Mouse (Mus musculus) kidney, adult 2 months (tissue): ENCODE measurements at regions not wholly inside any gene's neighbourhood (a gene's known extent, or its start where the extent isn't known, plus 50 kb on each side); places are given as distances from the start of the nearest gene placed in this dataset.

Source experiments
- DNase-seq: peaks from one replicate; pipeline ENCODE4 v3.0.0; 2021
- H3K27ac ChIP-seq: fragments of 200-500 bp; 2 replicates; pipeline ENCODE4 v1.5.1; 2012; ENCODE audit warnings: low read depth, low read length, control low read depth, inconsistent platforms; ENCODE audit not compliant: insufficient read depth
- H3K27me3 ChIP-seq: fragments of 200-500 bp; replicated peaks from 2 replicates; pipeline ENCODE4 v1.6.1; 2012; ENCODE audit warnings: mild to moderate bottlenecking, moderate library complexity, low read length, inconsistent platforms; ENCODE audit not compliant: control insufficient read depth, insufficient read depth
- H3K36me3 ChIP-seq: fragments of 200-500 bp; 2 replicates; pipeline ENCODE4 v1.6.1; 2012; ENCODE audit warnings: mild to moderate bottlenecking, moderate library complexity, low read length, inconsistent platforms; ENCODE audit not compliant: control insufficient read depth, insufficient read depth
- H3K4me1 ChIP-seq: fragments of 200-500 bp; 2 replicates; pipeline ENCODE4 v1.6.1; 2011; ENCODE audit warnings: low read length; ENCODE audit not compliant: control insufficient read depth, insufficient read depth
- H3K4me3 ChIP-seq: fragments of 200-500 bp; 2 replicates; pipeline ENCODE4 v1.5.1; 2011; ENCODE audit warnings: mild to moderate bottlenecking, low read depth, low read length, control low read depth; ENCODE audit not compliant: insufficient read depth
- CTCF ChIP-seq: fragments of 200-500 bp; conservative IDR thresholded peaks from 2 replicates; pipeline ENCODE4 v1.5.1; 2011; ENCODE audit warnings: low read depth, mild to moderate bottlenecking, control low read depth, low read length, moderate library complexity, mixed read lengths; ENCODE audit not compliant: insufficient read depth, insufficient read length
- POLR2A ChIP-seq: fragments of 200-500 bp; IDR thresholded peaks from one replicate; pipeline ENCODE4 v1.6.1; 2011; ENCODE audit warnings: low read depth, low read length, control low read depth
- WGBS: fragments of 180-500 bp; shearing (Covaris S2); methylation state at CpG from one replicate; pipeline ENCODE4 v1.1.7; 2018; 5-methylcytosine and 5-hydroxymethylcytosine counted together

DNA sequence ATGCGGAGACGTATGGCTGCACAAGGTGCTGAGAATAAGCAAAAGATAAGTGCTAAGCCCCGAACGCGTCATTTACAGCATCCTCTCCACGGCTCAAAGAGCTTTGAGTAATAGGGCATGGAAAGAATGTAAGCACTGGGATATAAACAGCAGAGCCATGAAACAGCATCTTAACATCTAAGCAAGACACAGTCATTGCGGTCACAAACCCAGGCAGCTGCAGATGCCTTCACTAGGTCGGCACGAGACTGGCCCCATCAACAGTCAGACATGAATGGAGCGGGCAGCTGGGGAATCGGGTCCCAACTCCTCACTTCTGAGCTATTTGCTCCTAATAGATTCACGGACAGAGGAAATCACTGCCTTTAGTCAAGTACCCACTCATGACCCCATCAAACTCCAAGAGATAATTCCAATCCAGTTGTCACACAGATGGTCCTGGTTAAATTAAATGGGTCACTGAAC lies 126.4 kb upstream of the Prr30 start:
- WGBS, result 18% methylated on average over 12 of the region's 12 CpGs
- Histone ChIP-seq H3K4me3 (no peak overlapping the region), H3K27me3 (no peaks in the 10 kb centered on the region), H3K36me3 (no peaks in the 10 kb centered on the region), H3K27ac (no peak overlapping the region), H3K4me1 (no peaks in the 10 kb centered on the region)
- DNase-seq, result no peak
- TF ChIP-seq POLR2A (no peak), CTCF (no peak)

DNA sequence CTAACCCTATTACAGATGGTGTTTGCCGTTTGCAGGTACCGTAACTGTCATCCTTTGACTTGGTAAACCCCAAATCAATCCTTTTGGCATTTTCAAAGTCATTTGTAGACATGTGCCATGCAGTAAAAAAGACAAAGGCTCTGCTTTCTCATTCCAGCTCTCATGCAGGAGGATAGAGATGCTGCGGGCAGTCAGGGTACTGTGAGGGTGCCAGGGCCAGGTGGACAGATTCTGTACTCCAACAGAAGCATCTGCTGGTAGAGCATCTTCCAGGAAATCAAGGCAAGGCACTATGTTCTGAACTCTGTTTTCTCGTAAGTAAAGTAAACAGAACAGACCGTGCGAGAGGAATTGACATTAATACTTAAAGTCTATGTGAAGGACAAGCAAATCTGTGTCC lies 123.2 kb upstream of the Prr30 start:
- no peak overlapping the region for H3K27ac ChIP-seq
- no peaks in the 10 kb centered on the region for H3K4me1 ChIP-seq
- no peaks in the 10 kb centered on the region for H3K36me3 ChIP-seq
- no peak overlapping the region for H3K4me3 ChIP-seq
- no peak for TF ChIP-seq POLR2A
- no peak for TF ChIP-seq CTCF
- H3K27me3 ChIP-seq, result no peaks in the 10 kb centered on the region
- no peak for DNase-seq
- WGBS, result 89% methylated on average over 6 of the region's 6 CpGs

DNA sequence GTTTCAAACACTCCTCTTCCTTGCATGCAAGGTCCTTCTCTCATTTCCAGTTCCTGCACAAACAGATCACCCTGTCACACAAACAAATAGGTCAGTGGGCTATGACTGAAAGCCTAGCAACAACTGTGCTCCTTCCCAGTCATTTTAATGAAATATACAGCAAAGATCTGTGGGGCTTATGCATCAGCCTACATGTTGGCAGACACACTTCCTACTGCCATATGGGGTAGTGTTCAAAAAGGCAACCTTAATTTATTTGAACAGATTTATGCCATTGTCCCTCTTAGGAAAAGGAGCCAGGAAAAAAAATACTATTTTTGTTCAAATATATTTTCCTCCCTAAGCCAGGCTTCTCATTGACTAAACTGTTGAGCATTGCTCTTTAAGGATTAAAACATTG lies 107.8 kb upstream of the Prr30 start:
- Histone ChIP-seq H3K36me3 (no peaks in the 10 kb centered on the region), H3K4me1 (no peaks in the 10 kb centered on the region), H3K27me3 (no peaks in the 10 kb centered on the region), H3K4me3 (no peak overlapping the region), H3K27ac (no peak overlapping the region)
- no peak for DNase-seq
- TF ChIP-seq CTCF (no peak), POLR2A (no peak)

DNA sequence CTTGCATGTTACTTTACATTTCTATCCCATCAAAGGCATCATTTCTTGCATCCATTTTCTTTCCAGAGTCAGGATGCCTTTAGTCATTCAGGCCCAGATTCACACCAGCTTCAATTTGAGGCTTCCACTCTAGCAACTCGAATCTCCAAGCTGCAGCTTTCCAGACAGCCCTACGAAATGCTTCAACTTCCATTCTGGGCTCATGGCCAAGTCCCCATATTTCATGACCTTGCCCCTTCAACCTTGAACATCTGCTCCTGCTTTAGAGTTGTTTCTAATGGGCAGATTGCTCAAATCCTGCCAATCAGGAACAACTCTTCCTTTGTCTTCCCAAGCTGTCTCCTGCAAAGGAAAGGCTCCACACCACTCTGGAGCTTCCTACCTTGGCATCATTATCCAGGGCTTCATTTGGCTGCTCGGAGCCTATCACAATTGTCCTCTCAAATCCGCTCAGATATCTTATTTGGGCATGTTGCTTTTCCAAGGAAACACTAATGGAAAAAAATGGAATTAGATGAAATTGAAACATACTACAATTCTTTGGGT lies 104.4 kb upstream of the Prr30 start:
- DNase-seq, result peak; percentile 11
- whole genome bisulfite sequencing, result 50% methylated on average over 4 of the region's 4 CpGs
- Histone ChIP-seq H3K36me3 (no peaks in the 10 kb centered on the region), H3K27ac (no peak overlapping the region), H3K4me3 (no peak overlapping the region), H3K4me1 (no peaks in the 10 kb centered on the region), H3K27me3 (no peaks in the 10 kb centered on the region)
- TF ChIP-seq CTCF, result no peak
- TF ChIP-seq POLR2A, result no peak

DNA sequence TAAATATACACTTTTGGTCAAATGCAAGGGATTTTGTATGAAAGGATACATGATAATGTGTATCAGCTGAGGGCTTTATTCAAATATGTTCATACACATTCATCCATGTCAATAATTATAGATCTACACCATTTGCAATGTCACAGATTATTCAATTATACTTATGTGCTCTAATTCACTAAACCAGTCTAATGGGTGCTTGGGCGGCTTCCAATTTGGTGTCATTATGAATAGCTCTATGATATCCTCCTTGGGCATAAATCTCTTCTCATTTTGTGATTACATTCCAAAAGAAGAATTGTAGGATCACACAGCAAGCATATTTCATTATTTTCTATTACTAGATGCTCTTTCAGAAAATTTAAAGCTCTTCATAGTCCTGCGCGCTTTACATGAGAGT lies 97.7 kb upstream of the Prr30 start:
- Histone ChIP-seq H3K27me3 (no peaks in the 10 kb centered on the region), H3K4me3 (no peak overlapping the region), H3K27ac (no peak overlapping the region), H3K4me1 (no peaks in the 10 kb centered on the region), H3K36me3 (no peaks in the 10 kb centered on the region)
- TF ChIP-seq POLR2A, result no peak
- no peak for TF ChIP-seq CTCF
- 94% methylated on average over 3 of the region's 3 CpGs for WGBS
- DNase-seq, result no peak

DNA sequence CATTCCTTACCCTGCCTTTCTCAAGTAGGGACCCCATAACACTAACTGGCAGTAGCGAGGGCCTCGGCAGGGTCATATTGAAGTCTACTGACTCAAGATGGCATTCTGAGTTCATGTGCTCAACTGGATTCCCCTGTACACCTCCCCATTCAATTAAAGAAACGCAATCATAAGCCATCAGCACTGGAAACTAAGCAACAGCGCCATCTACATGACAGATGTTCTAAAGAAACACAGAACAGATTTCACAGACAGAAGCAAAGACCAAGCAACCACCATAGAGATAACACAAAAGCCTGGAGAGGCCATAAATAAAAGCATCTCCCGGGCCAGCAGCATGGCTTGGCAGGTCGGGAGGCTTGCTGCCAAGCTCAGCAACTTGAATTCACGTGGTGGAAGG lies 94.6 kb upstream of the Prr30 start:
- Histone ChIP-seq H3K4me1 (no peaks in the 10 kb centered on the region), H3K27me3 (no peaks in the 10 kb centered on the region), H3K4me3 (no peak overlapping the region), H3K27ac (no peak overlapping the region), H3K36me3 (no peaks in the 10 kb centered on the region)
- WGBS, result 24% methylated on average over 7 of the region's 7 CpGs
- peak; percentile 8 for DNase-seq
- TF ChIP-seq POLR2A (no peak), CTCF (no peak)

DNA sequence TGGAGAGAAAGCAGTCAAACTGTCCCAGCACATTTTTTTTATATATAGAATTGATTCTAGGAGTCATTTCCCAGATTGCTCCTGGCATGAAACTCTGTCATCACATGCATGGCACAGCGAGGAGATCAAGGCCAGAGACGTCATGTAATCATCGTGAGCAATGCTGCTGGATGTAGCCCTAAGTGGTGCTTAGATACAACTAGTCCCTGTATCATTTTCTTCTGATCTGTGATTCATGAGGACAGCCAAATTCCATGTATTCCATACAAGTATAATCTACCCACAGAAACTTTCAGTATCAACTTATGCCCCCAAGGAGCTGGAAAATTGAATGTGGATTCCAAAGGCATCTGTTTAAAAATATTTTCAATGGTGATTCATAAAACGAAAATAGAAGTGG lies 87.6 kb upstream of the Prr30 start:
- Histone ChIP-seq H3K27me3 (no peaks in the 10 kb centered on the region), H3K4me1 (no peaks in the 10 kb centered on the region), H3K27ac (no peak overlapping the region), H3K36me3 (no peaks in the 10 kb centered on the region), H3K4me3 (no peak overlapping the region)
- DNase-seq, result no peak
- TF ChIP-seq CTCF (no peak), POLR2A (no peak)
- WGBS, result 83% methylated on average over 4 of the region's 4 CpGs
